Mouse (Mus musculus): ENCODE results near the gene Cd164l2. TPM values are rescaled to one million over a fixed set of nuclear protein-coding genes. Genes with fewer than 3 reads are reported as not detected.

The Cd164l2 gene
- polyA plus RNA-seq, 1 experiment from 2014 or later: 0.28 TPM

DNA sequence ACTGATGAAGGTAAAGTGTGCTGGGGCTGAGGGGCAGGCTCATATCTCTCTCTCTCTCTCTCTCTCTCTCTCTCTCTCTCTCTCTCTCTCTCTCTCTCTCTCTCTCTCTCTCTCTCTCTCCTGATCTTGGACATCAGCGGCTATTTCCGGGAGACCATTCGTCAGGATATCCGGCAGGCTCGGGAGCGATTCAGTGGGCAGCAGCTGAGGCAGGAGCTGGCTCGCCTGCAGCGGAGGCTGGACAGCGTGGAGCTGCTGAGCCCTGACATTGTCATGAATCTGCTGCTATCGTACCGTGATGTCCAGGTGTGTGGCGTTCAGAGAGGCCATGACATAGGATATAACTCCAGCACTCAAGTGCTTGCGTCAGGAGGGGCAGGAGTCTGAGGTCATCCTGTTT is 31.6 kb downstream of the Cd164l2 start:
- Histone ChIP-seq H3K36me3 (no peaks in the 10 kb centered on the region), H3K4me2 (no peak overlapping the region), H3K9me3 (replicated peaks) (no peaks in the 10 kb centered on the region), H3K27me3 (peaks cover 44% of the 10 kb centered on the region), H3K4me3 (no peak overlapping the region), H3K27ac (no peak overlapping the region), H3K4me1 (replicated peaks) (peaks cover 19% of the 10 kb centered on the region), H3K9ac (no peak overlapping the region)
- 33% methylated on average over 13 of the region's 13 CpGs for WGBS
- ATAC-seq (replicated peaks; ENCODE audit: insufficient number of reproducible peaks, insufficient read depth, low FRiP score, low read depth): no peak

GRCm38 (mm10) chr4:133244289-133244688 is 32.4 kb downstream of the Cd164l2 start:
- Histone ChIP-seq H3K27me3 (peaks cover 51% of the 10 kb centered on the region), H3K4me1 (replicated peaks) (peaks cover 19% of the 10 kb centered on the region)
- 55% methylated on average over 1 of the region's 1 CpGs for WGBS

GRCm38 (mm10) chr4:133247072-133247471 is 35.1 kb downstream of the Cd164l2 start:
- H3K4me1 ChIP-seq (replicated peaks): peaks cover 21% of the 10 kb centered on the region
- no peak overlapping the region for H3K4me3 ChIP-seq
- no peak overlapping the region; the same call in 1 of the 2 replicates for H3K4me2 ChIP-seq
- no peaks in the 10 kb centered on the region for H3K36me3 ChIP-seq
- 26% methylated on average over 15 of the region's 15 CpGs for WGBS
- H3K9ac ChIP-seq: no peak overlapping the region
- ATAC-seq (replicated peaks; ENCODE audit: insufficient number of reproducible peaks, insufficient read depth, low FRiP score, low read depth): no peak
- H3K9me3 ChIP-seq (replicated peaks): no peaks in the 10 kb centered on the region
- H3K27me3 ChIP-seq: peaks cover 79% of the 10 kb centered on the region
- H3K27ac ChIP-seq: no peak overlapping the region

More at GRCm38 (mm10) chr4:133244289-133244688, 32.4 kb downstream of the Cd164l2 start:
- Histone ChIP-seq H3K9ac (no peak overlapping the region), H3K4me3 (no peak overlapping the region), H3K9me3 (replicated peaks) (no peaks in the 10 kb centered on the region), H3K4me2 (no peak overlapping the region), H3K27ac (no peak overlapping the region), H3K36me3 (no peaks in the 10 kb centered on the region)
- no peak for ATAC-seq (replicated peaks; ENCODE audit: insufficient number of reproducible peaks, insufficient read depth, low FRiP score, low read depth)

- ATAC-seq (replicated peaks; ENCODE audit: insufficient number of reproducible peaks, insufficient read depth, low FRiP score, low read depth): no peak
- no peak overlapping the region for H3K4me2 ChIP-seq
- peaks cover 21% of the 10 kb centered on the region for H3K4me1 ChIP-seq (replicated peaks)
- WGBS: 58% methylated on average over 13 of the region's 13 CpGs
- no peak overlapping the region for H3K27ac ChIP-seq
- no peaks in the 10 kb centered on the region for H3K36me3 ChIP-seq
- no peak overlapping the region for H3K9ac ChIP-seq
- peaks cover 81% of the 10 kb centered on the region for H3K27me3 ChIP-seq
- H3K4me3 ChIP-seq: no peak overlapping the region
- no peaks in the 10 kb centered on the region for H3K9me3 ChIP-seq (replicated peaks)
These were observed 36.0 kb downstream of the Cd164l2 start for GRCm38 (mm10) chr4:133247806-133248449.

GRCm38 (mm10) chr4:133250609-133251008 is 38.7 kb downstream of the Cd164l2 start:
- peak overlapping the region; percentile 62 for H3K4me2 ChIP-seq
- no peaks in the 10 kb centered on the region for H3K36me3 ChIP-seq
- ATAC-seq (replicated peaks; ENCODE audit: insufficient number of reproducible peaks, insufficient read depth, low FRiP score, low read depth): 0 out of 2 replicates have a peak, but pooled peaks have one; percentile 44
- peaks cover 82% of the 10 kb centered on the region for H3K27me3 ChIP-seq
- peak overlapping the region; percentile 44 for H3K4me3 ChIP-seq
- H3K27ac ChIP-seq: no peak overlapping the region
- peaks cover 23% of the 10 kb centered on the region for H3K4me1 ChIP-seq (replicated peaks)
- 3% methylated on average over 22 of the region's 22 CpGs for WGBS
- H3K9ac ChIP-seq: peak overlapping the region; percentile 32; the same call in 1 of the 2 replicates
- H3K9me3 ChIP-seq (replicated peaks): no peaks in the 10 kb centered on the region

DNA sequence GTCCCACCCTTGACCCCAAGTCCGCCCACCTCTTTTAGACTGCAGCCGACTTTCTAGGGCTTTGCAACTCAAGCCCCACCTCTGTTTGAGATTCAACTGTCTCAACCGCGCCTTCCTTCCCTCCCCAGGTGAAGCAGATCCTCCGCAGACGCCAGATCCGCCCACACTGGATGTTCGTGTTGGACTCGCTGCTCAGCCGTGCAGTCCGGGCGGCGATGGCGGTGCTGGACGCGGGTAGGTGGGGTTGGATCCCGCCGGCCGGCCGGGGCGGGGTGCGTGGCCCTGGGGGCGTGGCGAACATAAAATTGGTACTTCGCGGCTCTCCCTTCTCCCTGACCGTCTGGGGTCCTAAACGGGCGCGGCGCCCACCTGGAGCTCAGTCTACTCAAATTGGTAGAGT is 39.3 kb downstream of the Cd164l2 start:
- Histone ChIP-seq H3K27me3 (peaks cover 82% of the 10 kb centered on the region), H3K9ac (peak overlapping the region; percentile 32; the same call in 1 of the 2 replicates), H3K4me1 (replicated peaks) (peaks cover 23% of the 10 kb centered on the region), H3K4me2 (peak overlapping the region; percentile 62), H3K36me3 (no peaks in the 10 kb centered on the region), H3K4me3 (peak overlapping the region; percentile 44), H3K9me3 (replicated peaks) (no peaks in the 10 kb centered on the region), H3K27ac (no peak overlapping the region)
- 12% methylated on average over 31 of the region's 31 CpGs for WGBS
- no peak for ATAC-seq (replicated peaks; ENCODE audit: insufficient number of reproducible peaks, insufficient read depth, low FRiP score, low read depth)

DNA sequence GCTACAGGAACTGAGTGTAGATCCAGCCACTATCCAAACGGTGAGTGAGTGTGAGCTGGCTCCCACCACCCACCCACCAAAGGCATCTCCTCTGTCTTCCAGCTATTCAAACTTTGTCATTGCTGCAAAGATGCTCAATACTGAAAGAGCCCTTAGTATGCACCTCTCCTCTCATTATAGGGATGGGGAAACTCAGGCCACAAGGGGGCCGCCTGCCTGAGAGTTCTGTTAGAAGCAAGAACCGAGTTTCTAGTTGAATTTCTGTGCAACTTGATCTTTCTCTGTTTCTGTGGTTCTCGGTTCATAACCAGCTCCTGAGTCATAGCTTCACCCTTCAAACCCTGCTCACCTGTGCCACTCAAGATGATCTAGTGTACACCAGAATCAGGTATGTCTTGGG is 40.2 kb downstream of the Cd164l2 start:
- peaks cover 82% of the 10 kb centered on the region for H3K27me3 ChIP-seq

DNA sequence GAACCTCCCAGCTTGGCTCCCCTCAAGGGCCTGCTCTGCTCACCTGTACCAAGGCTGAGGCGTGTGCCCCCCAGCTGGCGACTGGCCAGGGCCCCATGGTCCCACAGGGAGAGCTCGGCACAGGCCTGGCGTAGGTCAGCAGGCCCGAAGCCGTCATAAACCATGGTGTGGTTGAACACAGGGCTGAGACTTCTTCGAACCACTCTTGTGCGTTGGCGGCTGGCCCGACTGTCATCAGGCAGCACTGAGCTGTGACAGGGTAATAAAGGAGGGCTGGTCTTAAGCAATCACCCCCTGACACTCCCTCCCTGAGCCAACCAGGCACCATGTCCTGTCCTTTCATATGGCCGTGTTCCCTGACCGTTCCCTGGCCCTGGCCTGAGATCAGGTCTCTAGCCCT is 41.5 kb downstream of the Cd164l2 start:
- Histone ChIP-seq H3K4me1 (replicated peaks) (peaks cover 23% of the 10 kb centered on the region), H3K9me3 (replicated peaks) (no peaks in the 10 kb centered on the region), H3K4me2 (no peak overlapping the region), H3K9ac (no peak overlapping the region), H3K36me3 (no peaks in the 10 kb centered on the region), H3K27ac (no peak overlapping the region), H3K27me3 (peaks cover 80% of the 10 kb centered on the region), H3K4me3 (no peak overlapping the region)
- 69% methylated on average over 12 of the region's 12 CpGs for WGBS
- ATAC-seq (replicated peaks; ENCODE audit: insufficient number of reproducible peaks, insufficient read depth, low FRiP score, low read depth): no peak

More for the DNA sequence above, 40.2 kb downstream of the Cd164l2 start:
- Histone ChIP-seq H3K4me3 (no peak overlapping the region), H3K4me1 (replicated peaks) (peaks cover 26% of the 10 kb centered on the region), H3K36me3 (no peaks in the 10 kb centered on the region), H3K9ac (no peak overlapping the region), H3K9me3 (replicated peaks) (no peaks in the 10 kb centered on the region), H3K27ac (no peak overlapping the region), H3K4me2 (no peak overlapping the region)
- no peak for ATAC-seq (replicated peaks; ENCODE audit: insufficient number of reproducible peaks, insufficient read depth, low FRiP score, low read depth)
- WGBS: 54% methylated on average over 4 of the region's 4 CpGs

DNA sequence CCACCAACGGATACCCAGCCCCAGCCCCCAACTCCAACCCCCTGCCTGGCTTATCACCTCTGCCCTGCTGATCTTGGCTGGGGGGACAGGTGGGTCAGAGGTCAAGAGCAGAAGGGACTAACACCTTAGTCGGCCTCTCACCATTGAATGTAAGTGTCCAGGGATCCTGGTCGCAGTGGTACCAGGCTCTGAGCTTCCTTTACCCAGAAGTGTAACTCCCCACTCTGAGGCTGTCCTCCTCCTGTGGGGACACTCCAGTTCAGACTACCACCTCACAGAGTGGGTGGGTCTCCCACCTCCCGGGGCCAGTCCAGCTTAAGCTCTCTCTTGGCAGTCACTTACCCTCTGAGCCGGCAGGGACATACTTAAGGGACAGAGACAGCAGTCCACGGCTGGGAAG is 43.5 kb downstream of the Cd164l2 start:
- no peak overlapping the region for H3K4me2 ChIP-seq
- H3K27ac ChIP-seq: no peak overlapping the region
- no peaks in the 10 kb centered on the region for H3K36me3 ChIP-seq
- peaks cover 65% of the 10 kb centered on the region for H3K27me3 ChIP-seq
- H3K4me3 ChIP-seq: no peak overlapping the region
- peaks cover 20% of the 10 kb centered on the region for H3K4me1 ChIP-seq (replicated peaks)
- ATAC-seq (replicated peaks; ENCODE audit: insufficient number of reproducible peaks, insufficient read depth, low FRiP score, low read depth): no peak
- H3K9ac ChIP-seq: no peak overlapping the region
- no peaks in the 10 kb centered on the region for H3K9me3 ChIP-seq (replicated peaks)
- WGBS: 53% methylated on average over 6 of the region's 6 CpGs

DNA sequence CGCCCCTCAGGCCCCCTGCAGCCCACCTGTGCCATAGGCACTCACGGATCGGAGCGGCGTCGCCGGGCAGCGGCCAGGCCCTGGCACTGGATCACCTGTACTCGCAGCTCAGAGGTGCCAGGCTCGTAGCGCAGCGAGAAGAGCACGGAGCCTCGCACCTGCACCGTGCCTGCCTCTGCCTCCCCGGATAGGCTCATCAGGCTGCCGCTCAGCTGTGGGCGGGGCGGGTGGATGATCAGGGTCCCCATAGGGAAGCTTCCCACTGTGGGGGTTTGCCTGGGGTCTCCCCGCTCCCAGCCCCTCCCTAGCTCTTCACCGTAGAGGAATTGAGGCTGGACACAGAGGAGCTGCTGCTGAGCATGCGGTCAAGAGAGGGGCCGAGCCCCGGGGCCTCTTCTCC is 44.9 kb downstream of the Cd164l2 start:
- H3K9me3 ChIP-seq (replicated peaks): no peaks in the 10 kb centered on the region
- 21% methylated on average over 24 of the region's 24 CpGs for WGBS
- H3K27ac ChIP-seq: no peak overlapping the region
- peak overlapping the region; percentile 12; the same call in 1 of the 2 replicates for H3K4me2 ChIP-seq
- no peaks in the 10 kb centered on the region for H3K36me3 ChIP-seq
- peaks cover 7% of the 10 kb centered on the region; the same call in 1 of the 2 replicates for H3K4me1 ChIP-seq (replicated peaks)
- no peak for ATAC-seq (replicated peaks; ENCODE audit: insufficient number of reproducible peaks, insufficient read depth, low FRiP score, low read depth)
- peaks cover 51% of the 10 kb centered on the region for H3K27me3 ChIP-seq
- 0 out of 2 replicates have a peak overlapping the region, but pooled peaks have one; percentile 0 for H3K9ac ChIP-seq
- 0 out of 2 replicates have a peak overlapping the region, but pooled peaks have one; percentile 10 for H3K4me3 ChIP-seq

DNA sequence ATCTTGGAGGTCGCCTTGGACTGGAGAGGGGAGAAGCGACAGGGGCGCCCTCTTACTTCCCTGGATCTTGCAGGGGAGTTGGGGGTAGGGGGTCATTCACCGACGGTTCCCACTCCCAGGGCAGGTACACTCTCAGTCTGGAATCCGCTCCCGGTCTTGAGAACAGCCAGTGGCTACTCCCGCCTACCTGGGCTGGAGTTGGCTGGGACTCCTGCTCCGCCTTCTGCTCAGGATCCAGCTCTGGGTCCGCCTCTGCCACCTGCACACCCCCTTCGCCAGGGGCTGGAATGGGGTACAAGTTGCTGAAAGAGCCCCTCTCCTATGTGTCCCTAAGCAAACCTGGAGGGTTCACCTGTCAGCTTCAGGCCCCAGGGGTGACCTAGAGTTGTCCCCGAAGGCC is 45.3 kb downstream of the Cd164l2 start:
- WGBS: 49% methylated on average over 12 of the region's 12 CpGs
- H3K4me2 ChIP-seq: peak overlapping the region; percentile 12; the same call in 1 of the 2 replicates
- no peak overlapping the region for H3K27ac ChIP-seq
- 0 out of 2 replicates have a peak overlapping the region, but pooled peaks have one; percentile 10 for H3K4me3 ChIP-seq
- peaks cover 47% of the 10 kb centered on the region for H3K27me3 ChIP-seq
- 0 out of 2 replicates have a peak overlapping the region, but pooled peaks have one; percentile 0 for H3K9ac ChIP-seq
- no peak for ATAC-seq (replicated peaks; ENCODE audit: insufficient number of reproducible peaks, insufficient read depth, low FRiP score, low read depth)
- H3K9me3 ChIP-seq (replicated peaks): no peaks in the 10 kb centered on the region
- peaks cover 7% of the 10 kb centered on the region; the same call in 1 of the 2 replicates for H3K4me1 ChIP-seq (replicated peaks)
- no peaks in the 10 kb centered on the region for H3K36me3 ChIP-seq

All from heart, embryonic 15.5 days (tissue).